Mouse (Mus musculus) adipocyte (in vitro differentiated cells): Measurements from ENCODE around the gene Tmem87b.
A peak's percentile ranks its signal among the peaks of the same experiment; 100 is the strongest.

Experiments
- DNase-seq: peaks from one replicate; pipeline ENCODE4 v3.0.0-alpha.2; 2016; ENCODE audit warnings: low spot score

The Tmem87b gene

GRCm38 (mm10) chr2:128817786-128818681 is at the start of gene Tmem87b:
Tmem87b (plus strand) TSS chr2:128818118.
- DNase-seq, result peak; percentile 99

- DNase-seq, result no peak
Measured at GRCm38 (mm10) chr2:128768545-128769247, 49.2 kb upstream of the Tmem87b start.

- no peak for DNase-seq
Measured at GRCm38 (mm10) chr2:128770557-128770956, 47.4 kb upstream of the Tmem87b start.

- no peak for DNase-seq
Measured at GRCm38 (mm10) chr2:128771048-128771447, 46.9 kb upstream of the Tmem87b start.

- no peak for DNase-seq
Measured at GRCm38 (mm10) chr2:128771750-128772338, 46.1 kb upstream of the Tmem87b start.

- DNase-seq, result no peak
Measured at GRCm38 (mm10) chr2:128782231-128782630, 35.7 kb upstream of the Tmem87b start.

GRCm38 (mm10) chr2:128783660-128784345 is 34.1 kb upstream of the Tmem87b start:
- no peak for DNase-seq

GRCm38 (mm10) chr2:128784814-128785213 is 33.1 kb upstream of the Tmem87b start:
- no peak for DNase-seq

GRCm38 (mm10) chr2:128786341-128786740 is 31.6 kb upstream of the Tmem87b start:
- DNase-seq, result no peak

- DNase-seq, result no peak
Measured at GRCm38 (mm10) chr2:128786795-128787194, 31.1 kb upstream of the Tmem87b start.

GRCm38 (mm10) chr2:128787805-128788204 is 30.1 kb upstream of the Tmem87b start:
- DNase-seq, result no peak

GRCm38 (mm10) chr2:128790875-128791614 is 26.9 kb upstream of the Tmem87b start:
- no peak for DNase-seq

GRCm38 (mm10) chr2:128793958-128794357 is 24.0 kb upstream of the Tmem87b start:
- DNase-seq, result no peak

GRCm38 (mm10) chr2:128796463-128796862 is 21.5 kb upstream of the Tmem87b start:
- no peak for DNase-seq

- DNase-seq, result no peak
Measured at GRCm38 (mm10) chr2:128803441-128803840, 14.5 kb upstream of the Tmem87b start.

GRCm38 (mm10) chr2:128805341-128805740 is 12.6 kb upstream of the Tmem87b start:
- no peak for DNase-seq

GRCm38 (mm10) chr2:128806561-128806960 is 11.4 kb upstream of the Tmem87b start:
- no peak for DNase-seq

- DNase-seq, result no peak
Measured at GRCm38 (mm10) chr2:128812761-128813160, 5.2 kb upstream of the Tmem87b start.

GRCm38 (mm10) chr2:128816311-128816710 is 1.6 kb upstream of the Tmem87b start:
- DNase-seq, result no peak

- no peak for DNase-seq
Measured at GRCm38 (mm10) chr2:128816916-128817315, 1.0 kb upstream of the Tmem87b start.

- DNase-seq, result peak; percentile 93
Measured at GRCm38 (mm10) chr2:128817387-128817785, 532 bp upstream of the Tmem87b start.
